ENCODE assay signal across 36 mouse cellular contexts in the genomic region with DNA sequence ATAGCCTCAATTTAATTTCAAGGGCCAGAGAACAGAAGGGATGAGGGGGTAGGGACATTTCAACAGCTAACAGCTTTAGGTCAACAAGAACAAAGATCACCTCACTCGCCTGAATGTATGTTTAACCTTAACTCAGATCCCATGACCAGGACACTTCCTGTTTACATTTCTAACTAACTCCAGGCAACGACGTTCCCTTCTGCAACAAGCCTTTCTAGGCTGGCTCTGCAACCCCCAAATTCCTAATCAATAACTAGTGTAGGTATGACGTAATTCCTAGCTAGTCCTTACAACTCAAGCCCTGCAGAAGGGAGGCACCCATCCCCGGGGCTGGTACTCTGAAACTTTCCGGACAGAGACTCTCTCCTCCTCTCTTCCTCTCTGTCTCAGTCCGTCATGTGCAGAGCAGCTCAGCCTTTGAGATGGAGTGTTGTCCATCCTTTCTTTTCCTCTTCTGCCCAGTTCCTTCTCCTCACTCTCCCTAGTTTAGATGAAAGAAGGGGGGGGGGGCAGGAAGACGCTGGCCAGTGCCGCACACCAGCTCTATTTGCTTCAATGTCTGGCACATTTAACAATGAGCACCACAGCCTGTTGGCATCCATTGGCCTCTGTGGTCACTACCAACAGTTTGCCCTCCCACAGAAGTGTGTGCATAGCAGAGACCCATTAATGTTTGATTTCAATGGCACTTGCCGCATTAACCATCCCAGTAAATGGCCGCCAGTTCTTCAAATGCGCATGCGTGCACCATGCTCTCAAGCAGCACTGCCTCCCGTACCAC. TPM values are rescaled to one million over a fixed set of nuclear protein-coding genes. Genes with fewer than 3 reads are reported as not detected.
DNase-seq lines count a peak whose midpoint lies in the region; ATAC-seq and TF ChIP-seq lines count a peak whose summit lies in the region.
"Had no signal": no experiment of that assay in that cellular context is flagged by ENCODE, and none has a peak within 500 bp of the region (broad histone marks: within the 10 kb centered on the region; RNA-seq: fewer than 3 reads in every experiment).

No protein-coding gene starts in this region.

- H3K4me2 ChIP-seq in stomach, embryonic 15.5 days = no peak overlapping the region
- no peak overlapping the region for H3K4me2 ChIP-seq in stomach, postnatal 0 days (replicated peaks; ENCODE audit: low read depth)
- no peak overlapping the region for H3K4me2 ChIP-seq in liver, embryonic 11.5 days
- no peak overlapping the region for H3K4me2 ChIP-seq in liver, embryonic 15.5 days
- no peak overlapping the region for H3K4me2 ChIP-seq in hindbrain, embryonic 16.5 days (ENCODE audit: low read length)
- H3K4me2 ChIP-seq in forebrain, embryonic 16.5 days (ENCODE audit: low read length) = no peak overlapping the region
- H3K4me2 ChIP-seq: embryonic facial prominence, embryonic 12.5 days; intestine, embryonic 15.5 days; midbrain, embryonic 13.5 days; neural tube, embryonic 13.5 days had no signal

- no peak overlapping the region for H3K4me3 ChIP-seq in stomach, embryonic 15.5 days (replicated peaks)
- no peak overlapping the region for H3K4me3 ChIP-seq in stomach, postnatal 0 days (ENCODE audit: low read depth, low read length)
- H3K4me3 ChIP-seq in liver, embryonic 11.5 days (ENCODE audit: low read depth, low read length) = no peak overlapping the region
- no peak overlapping the region for H3K4me3 ChIP-seq in liver, embryonic 15.5 days (replicated peaks)
- no peak overlapping the region for H3K4me3 ChIP-seq in hindbrain, embryonic 16.5 days (ENCODE audit: low read length)
- H3K4me3 ChIP-seq in forebrain, embryonic 16.5 days (replicated peaks; ENCODE audit: low read length) = no peak overlapping the region
- H3K4me3 ChIP-seq: embryonic facial prominence, embryonic 12.5 days; gastrocnemius, adult 2 months; heart, adult 2 months; intestine, embryonic 15.5 days; midbrain, embryonic 13.5 days; neural tube, embryonic 13.5 days had no signal

- peak; percentile 27; the same call in 1 of the 2 replicates for ATAC-seq in stomach, embryonic 15.5 days (ENCODE audit: insufficient read depth, low FRiP score, low read depth)
- no peak for ATAC-seq in stomach, postnatal 0 days (ENCODE audit: low FRiP score, low TSS enrichment)
- ATAC-seq in liver, embryonic 11.5 days (replicated peaks; ENCODE audit: low FRiP score) = peak; percentile 76
- ATAC-seq in liver, embryonic 15.5 days (ENCODE audit: insufficient read depth) = peak; percentile 80
- no peak for ATAC-seq in hindbrain, embryonic 16.5 days
- no peak for ATAC-seq in forebrain, embryonic 16.5 days
- ATAC-seq: activated CD4-positive, CD25-positive, alpha-beta regulatory T cell, adult 4 months; forebrain, embryonic 14.5 days; hindbrain, postnatal 0 days; intestine, embryonic 15.5 days; lung, postnatal 0 days; midbrain, embryonic 13.5 days had no signal

- no peaks in the 10 kb centered on the region for H3K27me3 ChIP-seq in stomach, embryonic 15.5 days (replicated peaks)
- H3K27me3 ChIP-seq in stomach, postnatal 0 days (ENCODE audit: control insufficient read depth, insufficient read depth, low read length) = no peaks in the 10 kb centered on the region
- no peaks in the 10 kb centered on the region for H3K27me3 ChIP-seq in liver, embryonic 11.5 days (replicated peaks; ENCODE audit: control insufficient read depth, insufficient read depth, low read length)
- H3K27me3 ChIP-seq in liver, embryonic 15.5 days = no peaks in the 10 kb centered on the region
- H3K27me3 ChIP-seq in hindbrain, embryonic 16.5 days (replicated peaks; ENCODE audit: control insufficient read depth, insufficient read depth, low read length) = no peaks in the 10 kb centered on the region
- H3K27me3 ChIP-seq in forebrain, embryonic 16.5 days (replicated peaks; ENCODE audit: control insufficient read depth, insufficient read depth, low read length) = no peaks in the 10 kb centered on the region
- H3K27me3 ChIP-seq: embryonic facial prominence, embryonic 12.5 days; intestine, embryonic 15.5 days; midbrain, embryonic 13.5 days; neural tube, embryonic 13.5 days had no signal

- no peak for TF ChIP-seq CTCF in stomach, postnatal 0 days (IDR thresholded peaks at IDR 0.05; ENCODE audit: low read depth)

- no peaks in the 10 kb centered on the region for H3K36me3 ChIP-seq in stomach, embryonic 15.5 days
- H3K36me3 ChIP-seq in stomach, postnatal 0 days (ENCODE audit: control insufficient read depth, insufficient read depth, low read length) = no peaks in the 10 kb centered on the region
- no peaks in the 10 kb centered on the region for H3K36me3 ChIP-seq in liver, embryonic 11.5 days (ENCODE audit: control insufficient read depth, insufficient read depth, low read length)
- H3K36me3 ChIP-seq in liver, embryonic 15.5 days (replicated peaks) = no peaks in the 10 kb centered on the region
- no peaks in the 10 kb centered on the region for H3K36me3 ChIP-seq in hindbrain, embryonic 16.5 days (ENCODE audit: control insufficient read depth, insufficient read depth, low read length)
- H3K36me3 ChIP-seq in forebrain, embryonic 16.5 days (ENCODE audit: control insufficient read depth, insufficient read depth) = no peaks in the 10 kb centered on the region
- H3K36me3 ChIP-seq: embryonic facial prominence, embryonic 12.5 days; intestine, embryonic 15.5 days; midbrain, embryonic 13.5 days; neural tube, embryonic 13.5 days had no signal

- H3K27ac ChIP-seq in stomach, embryonic 15.5 days = no peak overlapping the region
- no peak overlapping the region for H3K27ac ChIP-seq in stomach, postnatal 0 days (replicated peaks)
- H3K27ac ChIP-seq in liver, embryonic 11.5 days (ENCODE audit: low read depth, low read length) = peak overlapping the region; percentile 4; the same call in 1 of the 2 replicates
- peak overlapping the region; percentile 53; the same call in 1 of the 2 replicates for H3K27ac ChIP-seq in liver, embryonic 15.5 days (replicated peaks)
- H3K27ac ChIP-seq in hindbrain, embryonic 16.5 days (ENCODE audit: low read depth, low read length) = no peak overlapping the region
- no peak overlapping the region for H3K27ac ChIP-seq in forebrain, embryonic 16.5 days (ENCODE audit: low read length)
- H3K27ac ChIP-seq: embryonic facial prominence, embryonic 12.5 days; gastrocnemius, adult 2 months; heart, adult 2 months; hindbrain, postnatal 0 days; intestine, embryonic 15.5 days; midbrain, embryonic 13.5 days; neural tube, embryonic 13.5 days had no signal

- H3K4me1 ChIP-seq in stomach, embryonic 15.5 days = no peaks in the 10 kb centered on the region
- H3K4me1 ChIP-seq in stomach, postnatal 0 days (replicated peaks; ENCODE audit: control insufficient read depth, insufficient read depth) = no peaks in the 10 kb centered on the region
- no peaks in the 10 kb centered on the region for H3K4me1 ChIP-seq in liver, embryonic 11.5 days (replicated peaks; ENCODE audit: control insufficient read depth, insufficient read depth, low read length)
- H3K4me1 ChIP-seq in liver, embryonic 15.5 days (replicated peaks) = no peaks in the 10 kb centered on the region
- H3K4me1 ChIP-seq in hindbrain, embryonic 16.5 days (ENCODE audit: control insufficient read depth, insufficient read depth, low read depth, low read length) = no peaks in the 10 kb centered on the region
- H3K4me1 ChIP-seq in forebrain, embryonic 16.5 days (replicated peaks; ENCODE audit: control insufficient read depth, insufficient read depth, low read length) = no peaks in the 10 kb centered on the region
- H3K4me1 ChIP-seq: embryonic facial prominence, embryonic 12.5 days; intestine, embryonic 15.5 days; midbrain, embryonic 13.5 days; neural tube, embryonic 13.5 days had no signal

- DNase-seq in stomach, postnatal 0 days (ENCODE audit: low spot score) = no peak
- DNase-seq in liver, embryonic 11.5 days (ENCODE audit: low spot score) = no peak
- no peak for DNase-seq in layer of hippocampus, postnatal 25 days (ENCODE audit: extremely low spot score in 1 of 2, low spot score in 1 of 2)
- DNase-seq: adrenal gland, adult 2 months; adrenal gland, postnatal 36 days; B cell, adult 2 months; cerebellum, adult 8-10 months; cerebellum, postnatal 25 days; gastrocnemius, adult 2 months; gastrocnemius, postnatal 36 days; kidney, postnatal 14 days; layer of hippocampus, adult 9-11 months; lung, postnatal 4 days; thymus, postnatal 14 days had no signal

- no peaks in the 10 kb centered on the region for H3K9me3 ChIP-seq in stomach, embryonic 15.5 days
- no peaks in the 10 kb centered on the region for H3K9me3 ChIP-seq in stomach, postnatal 0 days (ENCODE audit: control insufficient read depth, low read length)
- H3K9me3 ChIP-seq in liver, embryonic 11.5 days (ENCODE audit: control insufficient read depth, low read length) = no peaks in the 10 kb centered on the region; the same call in 1 of the 2 replicates
- no peaks in the 10 kb centered on the region for H3K9me3 ChIP-seq in liver, embryonic 15.5 days (replicated peaks)
- peaks cover 2% of the 10 kb centered on the region; the same call in 1 of the 2 replicates for H3K9me3 ChIP-seq in hindbrain, embryonic 16.5 days (ENCODE audit: control insufficient read depth, low read length)
- no peaks in the 10 kb centered on the region for H3K9me3 ChIP-seq in forebrain, embryonic 16.5 days (ENCODE audit: control insufficient read depth, low read length)
- H3K9me3 ChIP-seq: midbrain, embryonic 13.5 days had no signal

- H3K9ac ChIP-seq in stomach, embryonic 15.5 days = no peak overlapping the region
- no peak overlapping the region for H3K9ac ChIP-seq in stomach, postnatal 0 days (ENCODE audit: low read length)
- H3K9ac ChIP-seq in liver, embryonic 11.5 days (ENCODE audit: low read depth, low read length) = no peak overlapping the region
- H3K9ac ChIP-seq in liver, embryonic 15.5 days = no peak overlapping the region
- no peak overlapping the region for H3K9ac ChIP-seq in hindbrain, embryonic 16.5 days (ENCODE audit: low read depth, low read length)
- no peak overlapping the region for H3K9ac ChIP-seq in forebrain, embryonic 16.5 days (replicated peaks; ENCODE audit: low read depth, low read length)
- H3K9ac ChIP-seq: embryonic facial prominence, embryonic 12.5 days; intestine, embryonic 15.5 days; midbrain, embryonic 13.5 days; neural tube, embryonic 13.5 days had no signal

- WGBS in stomach, embryonic 15.5 days = 74% methylated on average over 14 of the region's 14 CpGs
- 77% methylated on average over 14 of the region's 14 CpGs for WGBS in stomach, postnatal 0 days
- 82% methylated on average over 14 of the region's 14 CpGs for WGBS in liver, embryonic 11.5 days
- WGBS in liver, embryonic 15.5 days (ENCODE audit: insufficient replicate concordance) = 71% methylated on average over 14 of the region's 14 CpGs
- WGBS in hindbrain, embryonic 16.5 days = 94% methylated on average over 14 of the region's 14 CpGs
- WGBS in forebrain, embryonic 16.5 days = 93% methylated on average over 14 of the region's 14 CpGs

- no peak for TF ChIP-seq EP300 in stomach, postnatal 0 days (optimal IDR thresholded peaks at IDR 0.05)

RNA-seq across cellular contexts. Expression of a gene that starts 19.6 kb away (rescaled TPM):
- polyA plus RNA-seq in stomach, embryonic 15.5 days (2015; fragmentation: Nextera tagmentation; extraction: Ambion mirVana) = 7.1 and 9.6 TPM in 2 replicates
- polyA plus RNA-seq in stomach, postnatal 0 days (2015; fragmentation: Nextera tagmentation; extraction: Ambion mirVana) = 5.7 and 5.8 TPM in 2 replicates
- 3.5 and 4.9 TPM in 2 replicates for polyA plus RNA-seq in liver, embryonic 11.5 days (2014; fragmentation: Nextera tagmentation; extraction: Ambion mirVana)
- polyA plus RNA-seq in liver, embryonic 15.5 days (2015; fragmentation: Nextera tagmentation; extraction: Ambion mirVana) = 4.7 and 5.6 TPM in 2 replicates
- 5.9 and 6.3 TPM in 2 replicates for polyA plus RNA-seq in hindbrain, embryonic 16.5 days (2015; fragmentation: Nextera tagmentation; extraction: Ambion mirVana)
- 2.3 and 3.8 TPM in 2 replicates for polyA plus RNA-seq in forebrain, embryonic 16.5 days (2015; fragmentation: Nextera tagmentation; extraction: Ambion mirVana)
- total RNA-seq in layer of hippocampus, postnatal 25 days (2021) = 10 to 100 TPM in 1 of 2 experiments, 1 to 10 TPM in 1; 7.8 to 10.5 TPM

RNA-seq across cellular contexts. Expression of a gene that starts 22.7 kb away (rescaled TPM):
- not detected in 2 replicates for polyA plus RNA-seq in stomach, embryonic 15.5 days (2015; fragmentation: Nextera tagmentation; extraction: Ambion mirVana)
- polyA plus RNA-seq in stomach, postnatal 0 days (2015; fragmentation: Nextera tagmentation; extraction: Ambion mirVana) = not detected in 2 replicates
- not detected in 2 replicates for polyA plus RNA-seq in liver, embryonic 11.5 days (2014; fragmentation: Nextera tagmentation; extraction: Ambion mirVana)
- not detected in 2 replicates for polyA plus RNA-seq in liver, embryonic 15.5 days (2015; fragmentation: Nextera tagmentation; extraction: Ambion mirVana)
- polyA plus RNA-seq in hindbrain, embryonic 16.5 days (2015; fragmentation: Nextera tagmentation; extraction: Ambion mirVana) = 0.23 and 0.31 TPM in 2 replicates
- 0.48 TPM in 1 of 2 replicates, not detected in the other for polyA plus RNA-seq in forebrain, embryonic 16.5 days (2015; fragmentation: Nextera tagmentation; extraction: Ambion mirVana)
- total RNA-seq in layer of hippocampus, postnatal 25 days (2021) = 1 to 10 TPM; 1.2 to 1.8 TPM
- total RNA-seq: adrenal gland, adult 2 months; adrenal gland, postnatal 36 days; gastrocnemius, adult 2 months; gastrocnemius, postnatal 36 days; heart, adult 2 months; heart, postnatal 25 days; megakaryocyte-erythroid progenitor cell, adult 5-6 weeks had no signal
- polyA plus RNA-seq: activated CD4-positive, CD25-positive, alpha-beta regulatory T cell, adult 4 months; adrenal gland, adult 2 months; brain, embryonic 14.5 days; embryonic facial prominence, embryonic 12.5 days; forebrain, embryonic 14.5 days; frontal cortex, adult 2 months; heart, embryonic 14.5 days; hindbrain, embryonic 11.5 days; intestine, embryonic 15.5 days; kidney, embryonic 14.5 days; limb, embryonic 11.5 days; midbrain, embryonic 13.5 days; neural tube, embryonic 13.5 days; urinary bladder, adult 2 months had no signal

Comparison
In these comparisons a context has a peak if more than half of its experiments do, and no peak if none do; other contexts are left out.
1. ATAC-seq: peak in stomach, embryonic 15.5 days (single experiment), liver, embryonic 11.5 days (single experiment) and liver, embryonic 15.5 days (single experiment); none in stomach, postnatal 0 days (single experiment), hindbrain, embryonic 16.5 days (single experiment) and forebrain, embryonic 16.5 days (single experiment).
2. H3K27ac ChIP-seq: peak in liver, embryonic 11.5 days (single experiment) and liver, embryonic 15.5 days (single experiment); none in stomach, embryonic 15.5 days (single experiment), stomach, postnatal 0 days (single experiment), hindbrain, embryonic 16.5 days (single experiment) and forebrain, embryonic 16.5 days (single experiment).